Mouse (Mus musculus) liver, postnatal 0 days (tissue): Measurements from ENCODE around the gene Mrpl3.
"Not testable (repeated sequence)": the region's sequence is repeated elsewhere in the genome, so short reads cannot be mapped to it uniquely, and the experiment has no call there.

Source experiments
- CTCF ChIP-seq: sonication (generic); IDR thresholded peaks from 2 replicates; pipeline ENCODE4 v1.5.1; 2016; ENCODE audit warnings: antibody characterized with exemption, low read depth
- EP300 ChIP-seq: IDR thresholded peaks from 2 replicates; pipeline ENCODE4 v1.6.1; 2016; ENCODE audit warnings: antibody characterized with exemption, low read depth, mild to moderate bottlenecking

- not testable (repeated sequence) for TF ChIP-seq CTCF, EP300
These were observed 72.2 kb downstream of the Mrpl3 start for GRCm38 (mm10) chr9:105125206-105125605.
